Mouse (Mus musculus): ENCODE measurements around the gene Slc22a1. TPM values are rescaled to one million over a fixed set of nuclear protein-coding genes. Genes with fewer than 3 reads are reported as not detected.

The Slc22a1 gene
- not detected for total RNA-seq (2021)
- long read RNA-seq, result 0 reads

GRCm38 (mm10) chr17:12675646-12676045 is at the start of gene Slc22a1:
Slc22a1 (minus strand) TSS chr17:12675829.
- DNase-seq (ENCODE audit: low spot score in 2 of 2), result no peak

- peak in 1 of 2 experiments; percentile 46 for DNase-seq (ENCODE audit: low spot score in 2 of 2)
These were observed 49.4 kb upstream of the Slc22a1 start for GRCm38 (mm10) chr17:12724767-12725744.

- DNase-seq (ENCODE audit: low spot score in 2 of 2), result no peak
These were observed 48.5 kb upstream of the Slc22a1 start for GRCm38 (mm10) chr17:12723986-12724766.

GRCm38 (mm10) chr17:12722622-12723021 is 47.0 kb upstream of the Slc22a1 start:
- DNase-seq (ENCODE audit: low spot score in 2 of 2), result no peak

- no peak for DNase-seq (ENCODE audit: low spot score in 2 of 2)
These were observed 45.7 kb upstream of the Slc22a1 start for GRCm38 (mm10) chr17:12721118-12721886.

- peak in 1 of 2 experiments; percentile 64 for DNase-seq (ENCODE audit: low spot score in 2 of 2)
These were observed 42.6 kb upstream of the Slc22a1 start for GRCm38 (mm10) chr17:12718251-12718650.

GRCm38 (mm10) chr17:12717445-12717844 is 41.8 kb upstream of the Slc22a1 start:
- no peak for DNase-seq (ENCODE audit: low spot score in 2 of 2)

GRCm38 (mm10) chr17:12715032-12715431 is 39.4 kb upstream of the Slc22a1 start:
- no peak for DNase-seq (ENCODE audit: low spot score in 2 of 2)

GRCm38 (mm10) chr17:12714080-12714561 is 38.5 kb upstream of the Slc22a1 start:
- DNase-seq (ENCODE audit: low spot score in 2 of 2), result no peak

GRCm38 (mm10) chr17:12712993-12713392 is 37.4 kb upstream of the Slc22a1 start:
- DNase-seq (ENCODE audit: low spot score in 2 of 2), result no peak

- no peak for DNase-seq (ENCODE audit: low spot score in 2 of 2)
These were observed 36.6 kb upstream of the Slc22a1 start for GRCm38 (mm10) chr17:12712191-12712590.

- no peak for DNase-seq (ENCODE audit: low spot score in 2 of 2)
These were observed 35.3 kb upstream of the Slc22a1 start for GRCm38 (mm10) chr17:12710976-12711375.

- peak in 1 of 2 experiments; percentile 60 for DNase-seq (ENCODE audit: low spot score in 2 of 2)
These were observed 34.6 kb upstream of the Slc22a1 start for GRCm38 (mm10) chr17:12710050-12710780.

- DNase-seq (ENCODE audit: low spot score in 2 of 2), result no peak
These were observed 32.8 kb upstream of the Slc22a1 start for GRCm38 (mm10) chr17:12708398-12708797.

- no peak for DNase-seq (ENCODE audit: low spot score in 2 of 2)
These were observed 31.0 kb upstream of the Slc22a1 start for GRCm38 (mm10) chr17:12706590-12707049.

GRCm38 (mm10) chr17:12702901-12703300 is 27.3 kb upstream of the Slc22a1 start:
- DNase-seq (ENCODE audit: low spot score in 2 of 2), result no peak

GRCm38 (mm10) chr17:12700373-12700772 is 24.7 kb upstream of the Slc22a1 start:
- DNase-seq (ENCODE audit: low spot score in 2 of 2), result no peak

GRCm38 (mm10) chr17:12691899-12692298 is 16.3 kb upstream of the Slc22a1 start:
- DNase-seq (ENCODE audit: low spot score in 2 of 2), result no peak

- peak in 1 of 2 experiments; percentile 41 for DNase-seq (ENCODE audit: low spot score in 2 of 2)
These were observed 13.9 kb upstream of the Slc22a1 start for GRCm38 (mm10) chr17:12689537-12689936.

Measured in layer of hippocampus, adult 18-20 months (tissue).